In genomic region chr4:135762251-135762906, GRCm38 (mm10) we compare ENCODE assay signal across 8 mouse cellular contexts. TPM values are rescaled to one million over a fixed set of nuclear protein-coding genes. Genes with fewer than 3 reads are reported as not detected.
DNase-seq lines count a peak whose midpoint lies in the region; ATAC-seq lines count a peak whose summit lies in the region.

No protein-coding gene starts in this region.

- H3K9me3 ChIP-seq in forebrain, embryonic 15.5 days, result no peaks in the 10 kb centered on the region
- H3K9me3 ChIP-seq in hindbrain, embryonic 14.5 days (ENCODE audit: control insufficient read depth, low read length), result no peaks in the 10 kb centered on the region

- 0 out of 2 replicates have a peak, but pooled peaks cover 5% of the 10 kb centered on the region for H3K4me1 ChIP-seq in forebrain, embryonic 15.5 days
- H3K4me1 ChIP-seq in hindbrain, embryonic 14.5 days (replicated peaks; ENCODE audit: control insufficient read depth, insufficient read depth, low read length), result no peaks in the 10 kb centered on the region

- 9% methylated on average over 19 of the region's 19 CpGs for WGBS in forebrain, embryonic 15.5 days
- 10% methylated on average over 19 of the region's 19 CpGs for WGBS in hindbrain, embryonic 14.5 days

- no peaks in the 10 kb centered on the region for H3K36me3 ChIP-seq in forebrain, embryonic 15.5 days
- no peaks in the 10 kb centered on the region for H3K36me3 ChIP-seq in hindbrain, embryonic 14.5 days (replicated peaks; ENCODE audit: control insufficient read depth, insufficient read depth)

- intact Hi-C loops in left cerebral cortex, postnatal 36 days (cut with DNase I), result no loop called here

- H3K4me3 ChIP-seq in forebrain, embryonic 15.5 days, result peak overlapping the region; percentile 25
- peak overlapping the region; percentile 14; the same call in 1 of the 2 replicates for H3K4me3 ChIP-seq in hindbrain, embryonic 14.5 days (replicated peaks; ENCODE audit: low read length)

- no peak overlapping the region for H3K9ac ChIP-seq in forebrain, embryonic 15.5 days (replicated peaks)
- peak overlapping the region; percentile 16; the same call in 1 of the 2 replicates for H3K9ac ChIP-seq in hindbrain, embryonic 14.5 days

- peak; percentile 88 for DNase-seq in ES-CJ7 (ENCODE audit: low read depth, low spot score)
- peak; percentile 50 to 55 for DNase-seq in adrenal gland, postnatal 4 days (ENCODE audit: low spot score in 2 of 2)
- DNase-seq in hindbrain, embryonic 14.5 days (ENCODE audit: low spot score), result peak; percentile 35
- DNase-seq in left cerebral cortex, postnatal 36 days (ENCODE audit: low spot score in 2 of 2), result peak; percentile 10 to 14
- DNase-seq in right cerebral cortex, postnatal 14 days, result peak; percentile 46
- DNase-seq in urinary bladder, postnatal 36 days (ENCODE audit: low spot score in 2 of 2), result peak; percentile 66 to 73

- H3K27ac ChIP-seq in forebrain, embryonic 15.5 days (replicated peaks), result no peak overlapping the region
- H3K27ac ChIP-seq in hindbrain, embryonic 14.5 days, result no peak overlapping the region

- peak overlapping the region; percentile 43 for H3K4me2 ChIP-seq in forebrain, embryonic 15.5 days (replicated peaks)
- H3K4me2 ChIP-seq in hindbrain, embryonic 14.5 days (replicated peaks), result peak overlapping the region; percentile 47

- no peaks in the 10 kb centered on the region for H3K27me3 ChIP-seq in forebrain, embryonic 15.5 days
- no peaks in the 10 kb centered on the region for H3K27me3 ChIP-seq in hindbrain, embryonic 14.5 days (ENCODE audit: control insufficient read depth, insufficient read depth, low read length)

- ATAC-seq in forebrain, embryonic 15.5 days (replicated peaks), result peak; percentile 46; the same call in 1 of the 2 replicates
- ATAC-seq in hindbrain, embryonic 14.5 days (ENCODE audit: low FRiP score), result no peak; the same call in 1 of the 2 replicates
- ATAC-seq in megakaryocyte progenitor cell, adult 5-6 weeks (replicated peaks; ENCODE audit: poor library complexity), result peak; percentile 95

RNA-seq across cellular contexts. Expression of gene Myom3, which starts 2.9 kb away (rescaled TPM):
- 1 to 10 TPM; 3.5 to 9.2 TPM for total RNA-seq in adrenal gland, postnatal 4 days (2021)
- polyA plus RNA-seq in forebrain, embryonic 15.5 days (2015; fragmentation: Nextera tagmentation; extraction: Ambion mirVana), result 0.09 and 0.36 TPM in 2 replicates
- polyA plus RNA-seq in hindbrain, embryonic 14.5 days (2014; fragmentation: Nextera tagmentation; extraction: Ambion mirVana), result 0.09 TPM in 1 of 2 replicates, not detected in the other
- 1 to 10 TPM; 1.5 to 1.8 TPM for total RNA-seq in left cerebral cortex, postnatal 36 days (2021)
- total RNA-seq in megakaryocyte progenitor cell, adult 5-6 weeks (2015), result not detected in 2 replicates
- total RNA-seq in megakaryocyte progenitor cell, adult 5-6 weeks (2017), result not detected in 2 replicates

RNA-seq across cellular contexts. Expression of gene Il22ra1, which starts 34.4 kb away (rescaled TPM):
- total RNA-seq in adrenal gland, postnatal 4 days (2021), result 1 to 10 TPM; 3.7 to 3.8 TPM
- not detected in 2 replicates for polyA plus RNA-seq in forebrain, embryonic 15.5 days (2015; fragmentation: Nextera tagmentation; extraction: Ambion mirVana)
- not detected in 2 replicates for polyA plus RNA-seq in hindbrain, embryonic 14.5 days (2014; fragmentation: Nextera tagmentation; extraction: Ambion mirVana)
- total RNA-seq in left cerebral cortex, postnatal 36 days (2021), result under 1 TPM; 0.12 to 0.20 TPM
- not detected in 2 replicates for total RNA-seq in megakaryocyte progenitor cell, adult 5-6 weeks (2015)
- not detected in 2 replicates for total RNA-seq in megakaryocyte progenitor cell, adult 5-6 weeks (2017)

Comparison
In these comparisons a context has a peak if more than half of its experiments do, and no peak if none do; other contexts are left out.
1. DNase-seq: peak in every context shown above with its lines; median percentile 88 in ES-CJ7; 70 in urinary bladder, postnatal 36 days; 52 in adrenal gland, postnatal 4 days; 46 in right cerebral cortex, postnatal 14 days; 35 in hindbrain, embryonic 14.5 days; 12 in left cerebral cortex, postnatal 36 days.